Mouse (Mus musculus) limb, embryonic 10.5 days (tissue): ENCODE data around the gene Hk2. TPM values are rescaled to one million over a fixed set of nuclear protein-coding genes. Genes with fewer than 3 reads are reported as not detected.

Experiments
- DNase-seq: peaks from one replicate; pipeline ENCODE4 v3.0.0-alpha.2; 2017; ENCODE audit warnings: low spot score
- H3K27ac ChIP-seq: fragments of 300-500 bp; sonication (generic); 2 replicates; pipeline ENCODE4 v1.5.1; 2016; ENCODE audit warnings: mild to moderate bottlenecking
- H3K27me3 ChIP-seq: fragments of 300-500 bp; sonication (generic); 2 replicates; pipeline ENCODE4 v1.6.1; 2016; ENCODE audit warnings: low read depth, mild to moderate bottlenecking; ENCODE audit not compliant: poor library complexity, severe bottlenecking
- H3K36me3 ChIP-seq: fragments of 300-500 bp; sonication (generic); 2 replicates; pipeline ENCODE4 v1.6.1; 2016; ENCODE audit warnings: mild to moderate bottlenecking, moderate library complexity
- H3K4me1 ChIP-seq: fragments of 300-500 bp; sonication (generic); 2 replicates; pipeline ENCODE4 v1.6.1; 2016
- H3K4me3 ChIP-seq: fragments of 300-500 bp; sonication (generic); 2 replicates; pipeline ENCODE4 v1.5.1; 2016; ENCODE audit warnings: mild to moderate bottlenecking, moderate library complexity
- H3K9me3 ChIP-seq: fragments of 300-500 bp; sonication (generic); replicated peaks from 2 replicates; pipeline ENCODE4 v1.6.1; 2016; ENCODE audit warnings: mild to moderate bottlenecking
- WGBS: fragments of 180-500 bp; shearing (Covaris S2); methylation state at CpG from one replicate; pipeline ENCODE4 v1.1.7; 2016; 5-methylcytosine and 5-hydroxymethylcytosine counted together
- polyA plus RNA-seq: library from polyadenylated mRNA; unstranded; fragments of >200 nt; fragmentation: Nextera tagmentation; extraction: Ambion mirVana; gene quantifications from 2 replicates; pipeline ENCODE4 v1.2.1, GENCODE M21; 2016

Hk2 gene
- polyA plus RNA-seq, 1 experiment from 2014 or later = 27.5 TPM

- H3K9me3 ChIP-seq = no peaks in the 10 kb centered on the region
- DNase-seq = no peak
- H3K4me1 ChIP-seq = peaks cover 10% of the 10 kb centered on the region
- no peak overlapping the region for H3K4me3 ChIP-seq
- H3K27ac ChIP-seq = no peak overlapping the region
- no peaks in the 10 kb centered on the region for H3K27me3 ChIP-seq
- H3K36me3 ChIP-seq = peaks cover 85% of the 10 kb centered on the region
- 95% methylated on average over 13 of the region's 13 CpGs for WGBS
Observed at GRCm38 (mm10) chr6:82727206-82727605, 47.0 kb downstream of the Hk2 start.

DNA sequence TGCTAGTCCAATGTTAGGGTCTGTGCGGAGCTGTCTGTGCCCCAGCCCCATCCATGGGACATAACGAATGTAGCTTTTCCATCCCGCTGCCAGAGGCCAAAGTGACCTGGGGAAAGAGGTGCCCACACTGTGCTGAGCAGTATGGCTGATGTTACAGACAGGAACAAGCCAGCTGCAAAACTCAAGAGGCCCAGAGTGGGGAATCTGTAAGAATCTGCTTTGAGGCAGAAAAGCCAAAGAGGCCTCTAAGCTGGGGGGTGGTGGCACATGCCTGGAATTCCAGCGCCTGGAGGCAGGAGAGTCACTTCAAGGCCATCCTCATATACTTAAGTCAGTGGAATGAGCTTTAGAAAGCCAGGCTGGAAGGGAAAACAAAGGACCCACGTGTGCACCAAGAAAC, 50.9 kb downstream of the Hk2 start:
- H3K9me3 ChIP-seq = no peaks in the 10 kb centered on the region
- no peak for DNase-seq
- H3K4me1 ChIP-seq = peaks cover 10% of the 10 kb centered on the region
- no peak overlapping the region for H3K4me3 ChIP-seq
- peak overlapping the region; percentile 76 for H3K27ac ChIP-seq
- WGBS = 56% methylated on average over 5 of the region's 5 CpGs
- peaks cover 47% of the 10 kb centered on the region for H3K36me3 ChIP-seq
- no peaks in the 10 kb centered on the region for H3K27me3 ChIP-seq

DNA sequence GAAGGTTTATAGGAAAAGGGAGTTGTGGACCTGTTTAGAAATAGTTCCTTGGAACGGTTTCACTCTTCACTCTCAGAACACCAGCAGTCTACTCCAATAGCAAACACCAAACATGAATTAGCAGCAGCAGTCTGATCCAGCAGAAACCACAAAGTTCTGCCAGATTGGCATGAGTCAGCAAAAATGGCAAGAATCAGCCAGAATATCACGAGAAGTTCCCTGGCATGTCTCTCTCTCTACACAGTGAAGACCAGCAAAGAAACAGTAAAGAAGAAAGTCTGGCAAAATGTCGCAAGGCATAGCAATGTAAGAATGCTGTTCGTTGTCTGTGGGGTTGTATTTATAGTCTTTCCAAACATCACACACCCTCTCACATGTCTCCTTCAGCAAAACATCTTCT, 58.1 kb downstream of the Hk2 start:
- no peak for DNase-seq
- Histone ChIP-seq H3K9me3 (no peaks in the 10 kb centered on the region), H3K27me3 (no peaks in the 10 kb centered on the region), H3K4me1 (no peaks in the 10 kb centered on the region), H3K36me3 (no peaks in the 10 kb centered on the region), H3K4me3 (no peak overlapping the region), H3K27ac (no peak overlapping the region)
- WGBS = 90% methylated on average over 4 of the region's 4 CpGs

DNA sequence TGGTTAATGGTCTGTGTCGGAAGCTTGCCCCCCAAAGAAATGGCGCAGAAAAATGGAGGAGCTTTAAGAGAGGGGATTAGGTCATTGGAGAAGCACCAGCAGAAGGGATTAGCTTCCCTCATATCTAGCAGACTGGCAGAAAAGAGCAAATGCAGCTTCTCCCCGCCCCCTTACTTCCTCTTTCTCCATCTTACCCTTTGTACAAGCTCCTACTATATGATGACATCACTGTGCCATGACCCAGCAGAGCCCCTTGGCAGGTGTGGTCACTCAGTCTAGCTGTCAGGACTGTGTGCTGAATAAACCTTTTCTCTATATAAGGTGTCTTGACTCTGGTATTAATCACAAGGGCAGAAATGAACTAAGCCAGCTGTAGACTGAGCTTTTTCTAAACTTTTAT, 58.6 kb downstream of the Hk2 start:
- Histone ChIP-seq H3K4me1 (no peaks in the 10 kb centered on the region), H3K9me3 (no peaks in the 10 kb centered on the region), H3K27me3 (no peaks in the 10 kb centered on the region), H3K4me3 (no peak overlapping the region), H3K36me3 (no peaks in the 10 kb centered on the region), H3K27ac (no peak overlapping the region)
- 97% methylated on average over 3 of the region's 3 CpGs for WGBS
- DNase-seq = no peak

DNA sequence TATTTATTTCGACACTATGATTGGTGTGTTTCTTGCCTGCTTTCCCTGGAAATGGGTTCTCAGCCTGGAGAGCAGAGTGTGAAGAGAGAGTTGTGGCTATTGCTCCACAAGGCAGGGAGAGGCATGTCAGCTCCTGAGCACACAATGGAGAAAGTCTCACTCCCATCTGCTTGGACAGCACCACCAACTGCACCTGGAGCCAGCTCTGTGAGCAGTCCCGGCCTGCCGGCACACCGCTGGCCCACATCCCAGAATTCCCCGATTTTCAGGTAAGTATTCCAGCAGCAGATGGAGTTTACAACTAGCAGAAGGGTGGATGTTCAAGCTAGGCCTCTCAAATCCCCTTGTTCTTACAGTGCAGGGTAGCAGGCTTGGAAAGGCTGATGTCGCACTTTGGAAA, 59.0 kb downstream of the Hk2 start:
- no peak for DNase-seq
- Histone ChIP-seq H3K4me3 (no peak overlapping the region), H3K27me3 (no peaks in the 10 kb centered on the region), H3K36me3 (no peaks in the 10 kb centered on the region), H3K27ac (no peak overlapping the region), H3K4me1 (no peaks in the 10 kb centered on the region), H3K9me3 (no peaks in the 10 kb centered on the region)
- 89% methylated on average over 6 of the region's 6 CpGs for whole genome bisulfite sequencing

- DNase-seq = no peak
- Histone ChIP-seq H3K4me1 (no peaks in the 10 kb centered on the region), H3K36me3 (no peaks in the 10 kb centered on the region), H3K27ac (no peak overlapping the region), H3K4me3 (no peak overlapping the region), H3K27me3 (no peaks in the 10 kb centered on the region), H3K9me3 (no peaks in the 10 kb centered on the region)
- 94% methylated on average over 5 of the region's 5 CpGs for WGBS
Observed at GRCm38 (mm10) chr6:82714841-82715240, 59.4 kb downstream of the Hk2 start.

DNA sequence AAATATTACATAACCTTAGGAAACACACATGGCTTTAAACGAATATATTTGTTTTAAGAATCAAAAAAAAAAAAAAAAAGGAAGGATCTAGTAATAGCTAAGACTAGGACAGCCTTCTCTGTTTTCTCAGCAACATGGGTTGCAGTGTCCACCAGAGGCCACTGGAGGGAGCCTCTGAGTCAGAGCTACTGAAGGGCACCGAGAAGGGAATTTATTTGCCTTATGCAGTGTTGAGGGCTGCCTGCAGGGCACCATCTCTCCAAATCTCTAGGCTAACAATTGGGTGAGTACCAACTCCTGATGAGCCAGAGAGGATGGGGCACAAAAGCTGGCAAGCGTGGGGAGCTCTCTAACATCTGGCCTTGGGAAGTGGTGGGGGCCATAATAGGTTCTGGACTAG, 60.0 kb downstream of the Hk2 start:
- Histone ChIP-seq H3K9me3 (no peaks in the 10 kb centered on the region), H3K36me3 (no peaks in the 10 kb centered on the region), H3K4me1 (no peaks in the 10 kb centered on the region), H3K27me3 (no peaks in the 10 kb centered on the region), H3K4me3 (no peak overlapping the region), H3K27ac (no peak overlapping the region)
- WGBS = 16% methylated on average over 3 of the region's 3 CpGs
- DNase-seq = peak; percentile 80

- 81% methylated on average over 3 of the region's 3 CpGs for WGBS
- no peaks in the 10 kb centered on the region for H3K36me3 ChIP-seq
- no peaks in the 10 kb centered on the region for H3K27me3 ChIP-seq
- no peak for DNase-seq
- H3K4me3 ChIP-seq = no peak overlapping the region
- H3K27ac ChIP-seq = no peak overlapping the region
- no peaks in the 10 kb centered on the region for H3K9me3 ChIP-seq
- no peaks in the 10 kb centered on the region for H3K4me1 ChIP-seq
Observed at GRCm38 (mm10) chr6:82707742-82708141, 66.5 kb downstream of the Hk2 start.

GRCm38 (mm10) chr6:82707241-82707640, 67.0 kb downstream of the Hk2 start:
- Histone ChIP-seq H3K4me1 (no peaks in the 10 kb centered on the region; the same call in 1 of the 2 replicates), H3K36me3 (no peaks in the 10 kb centered on the region), H3K4me3 (no peak overlapping the region), H3K27me3 (no peaks in the 10 kb centered on the region), H3K27ac (no peak overlapping the region), H3K9me3 (no peaks in the 10 kb centered on the region)
- DNase-seq = no peak
- whole genome bisulfite sequencing = 92% methylated on average over 10 of the region's 10 CpGs

DNA sequence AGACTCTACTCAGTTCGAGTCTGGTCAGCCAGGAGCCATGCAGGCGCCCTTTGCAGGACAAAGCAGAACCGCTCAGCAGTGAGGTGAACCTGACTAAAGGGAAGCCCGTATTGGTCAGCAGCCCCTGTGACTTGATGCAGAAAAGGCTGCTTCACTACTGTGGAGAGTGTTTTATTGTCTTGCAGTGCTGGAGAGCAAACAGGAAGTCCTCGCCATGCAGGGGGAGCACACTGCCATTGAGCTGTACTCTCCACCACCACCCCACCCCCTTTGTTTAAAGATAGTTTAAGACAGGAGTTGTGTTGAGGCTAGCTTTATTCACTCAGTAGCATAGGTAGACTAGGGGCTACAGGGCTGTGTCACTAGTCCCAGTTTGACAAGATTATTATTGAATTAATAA, 69.0 kb downstream of the Hk2 start, which contains the start of gene Pole4:
Gene Pole4, minus strand, starts transcription at position 145 of the 400 bp plus-strand sequence.
- no peaks in the 10 kb centered on the region for H3K36me3 ChIP-seq
- H3K27me3 ChIP-seq = no peaks in the 10 kb centered on the region
- 85% methylated on average over 5 of the region's 5 CpGs for WGBS
- H3K4me3 ChIP-seq = no peak within 1 kb of the TSS
- H3K27ac ChIP-seq = no peak within 1 kb of the TSS
- no peak for DNase-seq
- peaks cover under 1% of the 10 kb centered on the region; the same call in 1 of the 2 replicates for H3K4me1 ChIP-seq
- no peaks in the 10 kb centered on the region for H3K9me3 ChIP-seq

- Histone ChIP-seq H3K36me3 (no peaks in the 10 kb centered on the region), H3K27ac (no peak overlapping the region), H3K27me3 (no peaks in the 10 kb centered on the region), H3K4me3 (no peak overlapping the region), H3K4me1 (peaks cover 7% of the 10 kb centered on the region), H3K9me3 (no peaks in the 10 kb centered on the region)
- 92% methylated on average over 3 of the region's 3 CpGs for WGBS
- no peak for DNase-seq
Observed at GRCm38 (mm10) chr6:82703710-82704109, 70.5 kb downstream of the Hk2 start.

DNA sequence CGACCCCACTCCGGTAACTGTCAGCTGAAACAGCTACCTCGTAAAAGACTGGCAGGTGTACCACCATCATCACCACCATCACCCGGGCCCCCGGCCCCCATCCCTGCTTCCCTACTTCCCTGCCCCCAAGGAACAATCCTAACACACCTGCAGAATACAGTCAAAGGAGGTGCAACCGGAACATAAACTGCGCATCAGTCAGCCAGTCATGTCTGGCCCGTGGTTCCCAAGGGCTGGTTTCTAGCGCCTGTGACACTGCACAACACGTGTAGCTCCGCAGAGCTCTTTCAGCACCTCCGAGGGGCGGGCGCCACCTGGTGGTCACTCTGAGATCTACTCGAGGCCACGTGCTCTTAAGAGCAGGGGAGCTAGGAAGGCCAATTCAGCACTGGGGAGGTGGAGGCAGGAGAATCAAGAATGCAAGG, 71.6 kb downstream of the Hk2 start:
- H3K4me1 ChIP-seq = peaks cover 7% of the 10 kb centered on the region
- H3K36me3 ChIP-seq = no peaks in the 10 kb centered on the region
- no peaks in the 10 kb centered on the region for H3K27me3 ChIP-seq
- peak; percentile 92 for DNase-seq
- H3K27ac ChIP-seq = no peak overlapping the region
- H3K9me3 ChIP-seq = no peaks in the 10 kb centered on the region
- H3K4me3 ChIP-seq = no peak overlapping the region
- 36% methylated on average over 16 of the region's 16 CpGs for WGBS

DNA sequence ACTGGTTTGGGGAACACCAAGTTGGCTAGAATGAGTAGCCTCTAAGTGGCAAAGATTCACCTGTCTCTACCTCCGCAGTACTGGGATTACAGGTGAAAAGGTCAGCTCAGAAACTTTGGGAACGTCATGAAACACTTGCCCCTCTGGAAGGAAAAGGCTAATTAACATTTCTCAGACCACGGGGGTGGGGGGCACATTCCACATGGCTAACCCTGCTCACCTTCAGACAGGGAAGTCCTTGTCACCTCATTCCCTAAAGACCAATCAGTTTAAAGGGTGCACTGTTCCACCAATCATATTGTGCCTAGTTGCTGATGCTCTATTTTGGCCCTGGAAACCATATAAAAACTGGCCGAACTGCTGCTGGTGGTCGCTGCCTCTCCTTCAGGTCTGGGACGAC, 73.0 kb downstream of the Hk2 start:
- Histone ChIP-seq H3K36me3 (no peaks in the 10 kb centered on the region), H3K27ac (no peak overlapping the region), H3K4me3 (no peak overlapping the region), H3K9me3 (no peaks in the 10 kb centered on the region), H3K27me3 (no peaks in the 10 kb centered on the region), H3K4me1 (peaks cover 7% of the 10 kb centered on the region)
- DNase-seq = no peak
- 59% methylated on average over 6 of the region's 6 CpGs for WGBS

GRCm38 (mm10) chr6:82699831-82700230, 74.4 kb downstream of the Hk2 start:
- no peak for DNase-seq
- Histone ChIP-seq H3K4me1 (peaks cover 7% of the 10 kb centered on the region), H3K27ac (no peak overlapping the region), H3K4me3 (no peak overlapping the region), H3K9me3 (no peaks in the 10 kb centered on the region), H3K27me3 (no peaks in the 10 kb centered on the region), H3K36me3 (no peaks in the 10 kb centered on the region)
- WGBS = 41% methylated on average over 5 of the region's 5 CpGs
